Mouse (Mus musculus) spleen, adult 2 months (tissue): Measurements from ENCODE around the gene Trp53i11.

Experiments used
- CTCF ChIP-seq: fragments of 200-500 bp; IDR thresholded peaks from 2 replicates; pipeline ENCODE4 v1.5.1; 2011; ENCODE audit warnings: mild to moderate bottlenecking, inconsistent platforms; ENCODE audit not compliant: insufficient read depth, insufficient read length, insufficient replicate concordance; ENCODE audit errors: extremely low read depth
- POLR2A ChIP-seq: fragments of 200-500 bp; IDR thresholded peaks from 2 replicates; pipeline ENCODE4 v1.6.1; 2011; ENCODE audit warnings: low read depth, low read length, inconsistent platforms

DNA sequence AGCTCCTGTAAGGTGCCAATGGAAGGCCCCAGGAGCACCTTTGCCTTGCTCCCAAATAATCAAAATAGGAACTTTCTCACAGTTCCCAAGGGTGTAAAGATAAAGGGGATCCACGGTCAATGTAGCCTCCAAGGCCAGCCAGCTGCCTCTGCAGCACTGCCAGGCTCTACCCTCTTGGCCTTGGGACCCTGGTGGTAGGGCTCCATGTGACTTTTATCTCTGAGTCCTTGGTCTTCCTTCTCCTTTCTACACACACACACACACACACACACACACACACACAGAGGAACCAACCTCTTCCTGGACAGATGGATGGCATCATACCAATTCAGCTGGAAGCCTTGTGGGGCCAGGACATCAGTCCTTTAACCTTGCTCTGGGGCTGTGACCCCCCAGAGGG is 44.8 kb downstream of the Trp53i11 start:
- TF ChIP-seq CTCF = no peak
- no peak for TF ChIP-seq POLR2A
